Comparison of ENCODE assay signal across 10 mouse cellular contexts in the genomic region with DNA sequence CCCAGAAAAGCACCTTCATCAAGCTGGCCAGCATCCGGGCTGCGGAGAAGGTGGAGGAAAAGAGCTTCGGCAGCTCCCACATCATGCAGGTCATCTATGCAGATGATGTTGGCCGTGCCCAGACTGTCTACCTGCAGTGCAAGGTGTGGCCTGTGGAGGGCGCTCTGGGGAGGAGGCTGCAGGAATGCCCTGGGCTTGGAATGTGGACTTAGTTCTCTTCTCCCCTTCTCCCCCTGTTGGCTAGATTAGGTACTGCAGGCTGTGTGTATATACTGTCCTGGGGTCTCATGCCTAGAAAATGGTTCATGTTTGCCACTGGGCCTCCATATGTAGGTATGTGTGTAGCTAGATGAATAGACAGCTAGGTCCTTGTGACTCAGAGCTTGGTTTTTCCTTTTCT. TPM values are rescaled to one million over a fixed set of nuclear protein-coding genes. Genes with fewer than 3 reads are reported as not detected.
DNase-seq lines count a peak whose midpoint lies in the region; ATAC-seq and TF ChIP-seq lines count a peak whose summit lies in the region.
"Had no signal": no experiment of that assay in that cellular context is flagged by ENCODE, and none has a peak within 500 bp of the region (broad histone marks: within the 10 kb centered on the region; RNA-seq: fewer than 3 reads in every experiment).

No protein-coding gene starts in this region.

- DNase-seq in hindbrain, embryonic 11.5 days (ENCODE audit: low spot score): peak; percentile 49
- DNase-seq in thymus, adult 2 months: no peak
- no peak for DNase-seq in thymus, postnatal 36 days
- DNase-seq in ovary, postnatal 10 days (ENCODE audit: low spot score): no peak
- DNase-seq in heart, embryonic 10.5 days (ENCODE audit: low spot score): no peak
- no peak for DNase-seq in hindbrain, embryonic 10.5 days (ENCODE audit: low spot score)

- no peak for TF ChIP-seq POLR2A in thymus, adult 2 months (IDR thresholded peaks at IDR 0.05; ENCODE audit: control insufficient read depth, extremely low read depth, insufficient read depth, low read length, poor library complexity)

- peaks cover 11% of the 10 kb centered on the region for H3K27me3 ChIP-seq in hindbrain, embryonic 11.5 days (ENCODE audit: control insufficient read depth, insufficient read depth, low read length)
- H3K27me3 ChIP-seq in hindbrain, embryonic 12.5 days: peaks cover 33% of the 10 kb centered on the region
- no peaks in the 10 kb centered on the region for H3K27me3 ChIP-seq in thymus, adult 2 months (ENCODE audit: control insufficient read depth, insufficient read depth, low read length)
- H3K27me3 ChIP-seq in heart, embryonic 10.5 days (ENCODE audit: insufficient read depth, poor library complexity, severe bottlenecking): peaks cover 54% of the 10 kb centered on the region
- H3K27me3 ChIP-seq in hindbrain, embryonic 10.5 days (ENCODE audit: insufficient read depth, poor library complexity, severe bottlenecking): peaks cover 39% of the 10 kb centered on the region

- WGBS in hindbrain, embryonic 11.5 days: 82% methylated on average over 5 of the region's 5 CpGs
- 83% methylated on average over 5 of the region's 5 CpGs for WGBS in hindbrain, embryonic 12.5 days
- WGBS in thymus, adult 2 months: 97% methylated on average over 5 of the region's 5 CpGs
- 85% methylated on average over 5 of the region's 5 CpGs for WGBS in heart, embryonic 10.5 days
- WGBS in hindbrain, embryonic 10.5 days: 86% methylated on average over 5 of the region's 5 CpGs

- no peaks in the 10 kb centered on the region for H3K9me3 ChIP-seq in hindbrain, embryonic 11.5 days (ENCODE audit: control insufficient read depth, low read length)
- H3K9me3 ChIP-seq in hindbrain, embryonic 12.5 days (replicated peaks): no peaks in the 10 kb centered on the region
- H3K9me3 ChIP-seq in heart, embryonic 10.5 days: no peaks in the 10 kb centered on the region
- peaks cover 5% of the 10 kb centered on the region; the same call in 1 of the 2 replicates for H3K9me3 ChIP-seq in hindbrain, embryonic 10.5 days

- peaks cover 4% of the 10 kb centered on the region; the same call in 1 of the 2 replicates for H3K4me1 ChIP-seq in hindbrain, embryonic 11.5 days (replicated peaks; ENCODE audit: control insufficient read depth, insufficient read depth, low read length)
- H3K4me1 ChIP-seq in hindbrain, embryonic 12.5 days: peaks cover 5% of the 10 kb centered on the region; the same call in 1 of the 2 replicates
- peaks cover 9% of the 10 kb centered on the region for H3K4me1 ChIP-seq in thymus, adult 2 months (replicated peaks; ENCODE audit: control insufficient read depth, insufficient read depth, low read length)
- H3K4me1 ChIP-seq in heart, embryonic 10.5 days: peaks cover 10% of the 10 kb centered on the region
- peaks cover 10% of the 10 kb centered on the region for H3K4me1 ChIP-seq in hindbrain, embryonic 10.5 days (replicated peaks)

- H3K27ac ChIP-seq in hindbrain, embryonic 11.5 days (ENCODE audit: low read depth, low read length): no peak overlapping the region
- no peak overlapping the region for H3K27ac ChIP-seq in hindbrain, embryonic 12.5 days
- H3K27ac ChIP-seq in thymus, adult 2 months (ENCODE audit: control insufficient read depth, insufficient read depth, low read length): no peak overlapping the region
- no peak overlapping the region; the same call in 1 of the 2 replicates for H3K27ac ChIP-seq in heart, embryonic 10.5 days
- H3K27ac ChIP-seq in hindbrain, embryonic 10.5 days: no peak overlapping the region
- H3K27ac ChIP-seq: limb, embryonic 12.5 days had no signal

- H3K4me3 ChIP-seq in hindbrain, embryonic 11.5 days (ENCODE audit: low read depth, low read length): no peak overlapping the region
- no peak overlapping the region for H3K4me3 ChIP-seq in hindbrain, embryonic 12.5 days
- no peak overlapping the region for H3K4me3 ChIP-seq in thymus, adult 2 months (ENCODE audit: control insufficient read depth, insufficient read depth, low read length)
- H3K4me3 ChIP-seq in heart, embryonic 10.5 days: no peak overlapping the region
- no peak overlapping the region for H3K4me3 ChIP-seq in hindbrain, embryonic 10.5 days
- H3K4me3 ChIP-seq: limb, embryonic 12.5 days had no signal

- no peaks in the 10 kb centered on the region for H3K36me3 ChIP-seq in hindbrain, embryonic 11.5 days (ENCODE audit: control insufficient read depth, insufficient read depth, low read length)
- H3K36me3 ChIP-seq in hindbrain, embryonic 12.5 days: no peaks in the 10 kb centered on the region
- H3K36me3 ChIP-seq in thymus, adult 2 months (ENCODE audit: control insufficient read depth, insufficient read depth, low read length): no peaks in the 10 kb centered on the region
- no peaks in the 10 kb centered on the region for H3K36me3 ChIP-seq in heart, embryonic 10.5 days
- no peaks in the 10 kb centered on the region; the same call in 1 of the 2 replicates for H3K36me3 ChIP-seq in hindbrain, embryonic 10.5 days
- H3K36me3 ChIP-seq: limb, embryonic 12.5 days had no signal

- no peak overlapping the region for H3K4me2 ChIP-seq in hindbrain, embryonic 11.5 days (replicated peaks; ENCODE audit: low read depth, low read length)
- no peak overlapping the region for H3K4me2 ChIP-seq in hindbrain, embryonic 12.5 days (replicated peaks)
- H3K4me2 ChIP-seq: limb, embryonic 12.5 days had no signal

- H3K9ac ChIP-seq in hindbrain, embryonic 11.5 days (ENCODE audit: low read depth, low read length): no peak overlapping the region
- H3K9ac ChIP-seq in hindbrain, embryonic 12.5 days: no peak overlapping the region
- H3K9ac ChIP-seq: limb, embryonic 12.5 days had no signal

- TF ChIP-seq CTCF in thymus, adult 2 months (IDR thresholded peaks at IDR 0.05; ENCODE audit: borderline replicate concordance, control insufficient read depth, extremely low read depth, insufficient read depth, low read length, poor library complexity): peak; percentile 64; the same call in 1 of the 2 replicates

- ATAC-seq in hindbrain, embryonic 11.5 days (ENCODE audit: low FRiP score): no peak
- ATAC-seq in hindbrain, embryonic 12.5 days (ENCODE audit: low FRiP score): no peak
- ATAC-seq in erythroblast, adult 5-6 weeks (replicated peaks; ENCODE audit: low FRiP score, poor library complexity, severe bottlenecking): peak; percentile 49; the same call in 1 of the 2 replicates

RNA-seq across cellular contexts. Expression of a gene that starts 11.9 kb away (rescaled TPM):
- 238 and 247 TPM in 2 replicates for polyA plus RNA-seq in hindbrain, embryonic 11.5 days (2014; fragmentation: Nextera tagmentation; extraction: Ambion mirVana)
- polyA plus RNA-seq in hindbrain, embryonic 12.5 days (2016; fragmentation: Nextera tagmentation; extraction: Ambion mirVana): 187 and 217 TPM in 2 replicates
- polyA plus RNA-seq in thymus, adult 2 months (2012; rRNA removed): 81.9 and 89.4 TPM in 2 replicates
- 34.6 and 42.0 TPM in 2 replicates for total RNA-seq in erythroblast, adult 5-6 weeks (2015; ENCODE audit: low replicate concordance)
- 24.1 and 62.5 TPM in 2 replicates for total RNA-seq in erythroblast, adult 5-6 weeks (2017; ENCODE audit: low replicate concordance)
- polyA plus RNA-seq in heart, embryonic 10.5 days (2016; fragmentation: Nextera tagmentation; extraction: Ambion mirVana): 180 and 217 TPM in 2 replicates
- 288 and 292 TPM in 2 replicates for polyA plus RNA-seq in hindbrain, embryonic 10.5 days (2016; fragmentation: Nextera tagmentation; extraction: Ambion mirVana)

RNA-seq across cellular contexts. Expression of a gene that starts 20.8 kb away (rescaled TPM):
- polyA plus RNA-seq in hindbrain, embryonic 11.5 days (2014; fragmentation: Nextera tagmentation; extraction: Ambion mirVana): 5.2 and 6.1 TPM in 2 replicates
- 12.5 and 13.1 TPM in 2 replicates for polyA plus RNA-seq in hindbrain, embryonic 12.5 days (2016; fragmentation: Nextera tagmentation; extraction: Ambion mirVana)
- 30.9 and 37.5 TPM in 2 replicates for polyA plus RNA-seq in thymus, adult 2 months (2012; rRNA removed)
- total RNA-seq in erythroblast, adult 5-6 weeks (2015; ENCODE audit: low replicate concordance): 1.9 and 3.3 TPM in 2 replicates
- 4.3 TPM in 2 replicates for total RNA-seq in erythroblast, adult 5-6 weeks (2017; ENCODE audit: low replicate concordance)
- polyA plus RNA-seq in heart, embryonic 10.5 days (2016; fragmentation: Nextera tagmentation; extraction: Ambion mirVana): 0.54 and 2.0 TPM in 2 replicates
- polyA plus RNA-seq in hindbrain, embryonic 10.5 days (2016; fragmentation: Nextera tagmentation; extraction: Ambion mirVana): 4.8 and 5.5 TPM in 2 replicates

RNA-seq across cellular contexts. Expression of a gene that starts 31.4 kb away (rescaled TPM):
- polyA plus RNA-seq in hindbrain, embryonic 11.5 days (2014; fragmentation: Nextera tagmentation; extraction: Ambion mirVana): 34.7 and 37.5 TPM in 2 replicates
- 34.5 and 36.6 TPM in 2 replicates for polyA plus RNA-seq in hindbrain, embryonic 12.5 days (2016; fragmentation: Nextera tagmentation; extraction: Ambion mirVana)
- polyA plus RNA-seq in thymus, adult 2 months (2012; rRNA removed): 136 and 138 TPM in 2 replicates
- total RNA-seq in erythroblast, adult 5-6 weeks (2015; ENCODE audit: low replicate concordance): 2.9 and 24.2 TPM in 2 replicates
- 11.9 and 14.8 TPM in 2 replicates for total RNA-seq in erythroblast, adult 5-6 weeks (2017; ENCODE audit: low replicate concordance)
- 31.5 and 42.2 TPM in 2 replicates for polyA plus RNA-seq in heart, embryonic 10.5 days (2016; fragmentation: Nextera tagmentation; extraction: Ambion mirVana)
- 54.3 and 59.7 TPM in 2 replicates for polyA plus RNA-seq in hindbrain, embryonic 10.5 days (2016; fragmentation: Nextera tagmentation; extraction: Ambion mirVana)

RNA-seq across cellular contexts. Expression of a gene that starts 31.4 kb away (rescaled TPM):
- 18.8 and 20.3 TPM in 2 replicates for polyA plus RNA-seq in hindbrain, embryonic 11.5 days (2014; fragmentation: Nextera tagmentation; extraction: Ambion mirVana)
- polyA plus RNA-seq in hindbrain, embryonic 12.5 days (2016; fragmentation: Nextera tagmentation; extraction: Ambion mirVana): 23.0 and 23.3 TPM in 2 replicates
- 54.2 and 55.2 TPM in 2 replicates for polyA plus RNA-seq in thymus, adult 2 months (2012; rRNA removed)
- 7.7 and 10.7 TPM in 2 replicates for total RNA-seq in erythroblast, adult 5-6 weeks (2015; ENCODE audit: low replicate concordance)
- total RNA-seq in erythroblast, adult 5-6 weeks (2017; ENCODE audit: low replicate concordance): 2.2 and 3.4 TPM in 2 replicates
- 18.0 and 21.7 TPM in 2 replicates for polyA plus RNA-seq in heart, embryonic 10.5 days (2016; fragmentation: Nextera tagmentation; extraction: Ambion mirVana)
- 25.1 and 25.7 TPM in 2 replicates for polyA plus RNA-seq in hindbrain, embryonic 10.5 days (2016; fragmentation: Nextera tagmentation; extraction: Ambion mirVana)

RNA-seq across cellular contexts. Expression of a gene that starts 50.2 kb away (rescaled TPM):
- 2.4 and 2.7 TPM in 2 replicates for polyA plus RNA-seq in hindbrain, embryonic 11.5 days (2014; fragmentation: Nextera tagmentation; extraction: Ambion mirVana)
- 1.5 and 2.0 TPM in 2 replicates for polyA plus RNA-seq in hindbrain, embryonic 12.5 days (2016; fragmentation: Nextera tagmentation; extraction: Ambion mirVana)
- polyA plus RNA-seq in thymus, adult 2 months (2012; rRNA removed): 0.64 and 1.3 TPM in 2 replicates
- not detected in 2 replicates for total RNA-seq in erythroblast, adult 5-6 weeks (2015; ENCODE audit: low replicate concordance)
- not detected in 2 replicates for total RNA-seq in erythroblast, adult 5-6 weeks (2017; ENCODE audit: low replicate concordance)
- polyA plus RNA-seq in heart, embryonic 10.5 days (2016; fragmentation: Nextera tagmentation; extraction: Ambion mirVana): 0.87 and 2.6 TPM in 2 replicates
- 1.1 and 1.8 TPM in 2 replicates for polyA plus RNA-seq in hindbrain, embryonic 10.5 days (2016; fragmentation: Nextera tagmentation; extraction: Ambion mirVana)
- total RNA-seq: common myeloid progenitor, adult 5-6 weeks had no signal
